8 mouse cellular contexts compared by ENCODE assay signal in the genomic region with DNA sequence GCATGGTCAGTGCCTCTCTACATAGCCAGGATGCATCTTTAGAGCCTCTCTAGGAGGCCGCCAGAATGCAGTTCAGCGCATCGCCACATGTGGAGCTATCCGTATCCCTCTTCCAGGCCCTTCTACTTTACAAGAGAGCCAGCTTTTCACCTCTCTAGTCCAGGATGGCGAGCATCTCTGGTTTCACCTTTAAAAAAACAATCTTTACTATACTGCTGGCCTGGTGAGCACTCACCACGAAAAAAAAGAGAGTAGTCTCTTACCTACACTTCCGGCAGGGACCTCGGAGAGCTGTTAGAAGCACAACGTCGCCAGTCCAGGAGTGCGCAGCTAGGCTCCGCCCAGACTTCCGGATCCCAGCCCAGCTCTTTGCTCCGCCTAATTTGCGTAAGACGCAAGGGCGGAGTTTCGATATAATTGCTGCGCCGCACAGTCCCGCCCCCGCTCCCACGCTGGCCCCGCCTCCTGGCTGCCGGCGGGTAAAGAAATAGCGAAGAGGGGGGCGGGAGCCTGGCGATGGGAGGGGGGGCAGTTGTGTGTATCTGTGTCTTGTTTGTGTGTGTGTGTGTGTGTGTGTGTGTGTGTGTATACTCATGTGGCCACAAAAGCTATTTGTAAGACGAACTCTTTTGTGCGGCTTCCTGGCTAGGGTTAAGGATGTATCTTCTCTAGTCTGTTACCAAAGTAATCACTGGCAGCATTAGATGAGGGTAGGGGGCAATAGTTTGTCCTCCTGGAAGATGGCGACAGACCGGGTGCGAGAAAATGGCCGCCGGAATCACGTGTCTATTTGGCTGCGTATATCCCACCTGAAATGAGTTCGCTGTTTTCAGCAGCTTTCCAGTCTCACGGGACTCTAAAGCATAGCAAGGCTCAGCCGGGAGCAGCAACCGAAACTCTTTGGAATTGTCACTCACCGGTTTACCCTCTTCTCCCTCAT. TPM values are rescaled to one million over a fixed set of nuclear protein-coding genes. Genes with fewer than 3 reads are reported as not detected.
DNase-seq lines count a peak whose midpoint lies in the region; ATAC-seq and TF ChIP-seq lines count a peak whose summit lies in the region.

A gene (minus strand): TSS at position 385 of the 940 bp plus-strand sequence.

- 24% methylated on average over 43 of the region's 43 CpGs for WGBS in kidney, embryonic 14.5 days
- WGBS in limb, embryonic 15.5 days = 23% methylated on average over 43 of the region's 43 CpGs

- TF ChIP-seq CTCF in bone marrow macrophage, adult 2 months (IDR thresholded peaks at IDR 0.05; ENCODE audit: low read depth, low read length) = 0 out of 2 replicates have a peak, but pooled peaks have one; percentile 19
- no peak for TF ChIP-seq CTCF in embryonic fibroblast, embryonic 13.5 days (IDR thresholded peaks at IDR 0.05; ENCODE audit: borderline replicate concordance, insufficient read depth, low read length)

- peaks cover 5% of the 10 kb centered on the region; the same call in 1 of the 2 replicates for H3K36me3 ChIP-seq in kidney, embryonic 14.5 days (ENCODE audit: control insufficient read depth, insufficient read depth, low read length)
- H3K36me3 ChIP-seq in limb, embryonic 15.5 days = 0 out of 2 replicates have a peak, but pooled peaks cover 2% of the 10 kb centered on the region

- H3K4me3 ChIP-seq in bone marrow macrophage, adult 2 months (ENCODE audit: insufficient read depth, low read length) = peak within 1 kb of the TSS; percentile 79
- H3K4me3 ChIP-seq in embryonic fibroblast, embryonic 13.5 days (ENCODE audit: insufficient read depth, low read length) = peak within 1 kb of the TSS; percentile 82
- H3K4me3 ChIP-seq in kidney, embryonic 14.5 days (ENCODE audit: low read length) = peak within 1 kb of the TSS; percentile 46
- H3K4me3 ChIP-seq in limb, embryonic 15.5 days = peak within 1 kb of the TSS; percentile 49

- H3K9me3 ChIP-seq in kidney, embryonic 14.5 days (ENCODE audit: control insufficient read depth, low read length) = no peaks in the 10 kb centered on the region
- no peaks in the 10 kb centered on the region for H3K9me3 ChIP-seq in limb, embryonic 15.5 days

- no peaks in the 10 kb centered on the region for H3K27me3 ChIP-seq in kidney, embryonic 14.5 days (ENCODE audit: control insufficient read depth, insufficient read depth, low read length)
- no peaks in the 10 kb centered on the region for H3K27me3 ChIP-seq in limb, embryonic 15.5 days

- DNase-seq in A20 (ENCODE audit: low read depth, low spot score) = peak; percentile 94
- peak; percentile 90 to 91 for DNase-seq in heart, adult 9 months (ENCODE audit: low spot score in 2 of 2)
- DNase-seq in monocyte, adult 2 months (ENCODE audit: low read depth in 1 of 2, low spot score in 2 of 2) = peak; percentile 65 to 83
- DNase-seq in spleen, postnatal 36 days (ENCODE audit: low spot score in 2 of 2) = peak; percentile 89

- peak within 1 kb of the TSS; percentile 54 for H3K4me2 ChIP-seq in kidney, embryonic 14.5 days (replicated peaks; ENCODE audit: low read depth, low read length)
- peak within 1 kb of the TSS; percentile 44 for H3K4me2 ChIP-seq in limb, embryonic 15.5 days

- no peak within 1 kb of the TSS; the same call in 1 of the 2 replicates for H3K27ac ChIP-seq in bone marrow macrophage, adult 2 months (ENCODE audit: insufficient read depth, low read depth, low read length)
- peak within 1 kb of the TSS; percentile 79 for H3K27ac ChIP-seq in embryonic fibroblast, embryonic 13.5 days (ENCODE audit: insufficient read depth, low read length)
- H3K27ac ChIP-seq in kidney, embryonic 14.5 days (ENCODE audit: low read depth, low read length) = peak within 1 kb of the TSS; percentile 69; the same call in 1 of the 2 replicates
- peak within 1 kb of the TSS; percentile 82 for H3K27ac ChIP-seq in limb, embryonic 15.5 days

- H3K4me1 ChIP-seq in bone marrow macrophage, adult 2 months (ENCODE audit: control insufficient read depth, insufficient read depth, low read length) = 0 out of 2 replicates have a peak, but pooled peaks cover 3% of the 10 kb centered on the region
- H3K4me1 ChIP-seq in embryonic fibroblast, embryonic 13.5 days (ENCODE audit: control insufficient read depth, insufficient read depth, low read length) = no peaks in the 10 kb centered on the region
- H3K4me1 ChIP-seq in kidney, embryonic 14.5 days (ENCODE audit: control insufficient read depth, insufficient read depth, low read length) = no peaks in the 10 kb centered on the region
- H3K4me1 ChIP-seq in limb, embryonic 15.5 days = no peaks in the 10 kb centered on the region

- TF ChIP-seq POLR2A in bone marrow macrophage, adult 2 months (IDR thresholded peaks at IDR 0.05; ENCODE audit: borderline replicate concordance, low read depth, low read length) = no peak
- TF ChIP-seq POLR2A in embryonic fibroblast, embryonic 13.5 days (IDR thresholded peaks at IDR 0.05; ENCODE audit: low read depth, low read length) = peak; percentile 70

- ATAC-seq in kidney, embryonic 14.5 days (ENCODE audit: low FRiP score, low TSS enrichment) = peak; percentile 96
- ATAC-seq in limb, embryonic 15.5 days (ENCODE audit: insufficient number of reproducible peaks, low FRiP score, low TSS enrichment, low read depth) = peak; percentile 98

- H3K9ac ChIP-seq in kidney, embryonic 14.5 days (ENCODE audit: low read depth, low read length) = peak within 1 kb of the TSS; percentile 52
- 0 out of 2 replicates have a peak within 1 kb of the TSS, but pooled peaks have one; percentile 26 for H3K9ac ChIP-seq in limb, embryonic 15.5 days

RNA-seq across cellular contexts. Expression of the gene that starts here (rescaled TPM):
- 11.1 and 11.5 TPM in 2 replicates for polyA plus RNA-seq in bone marrow macrophage, adult 2 months (2012; ENCODE audit: insufficient read depth, insufficient read length, missing spikeins)
- polyA plus RNA-seq in embryonic fibroblast, embryonic 13.5 days (2011; ENCODE audit: insufficient read length, low read depth, missing spikeins) = 55.1 and 58.2 TPM in 2 replicates
- polyA plus RNA-seq in kidney, embryonic 14.5 days (2014; fragmentation: Nextera tagmentation; extraction: Ambion mirVana) = 20.2 and 31.3 TPM in 2 replicates
- 24.3 and 25.8 TPM in 2 replicates for polyA plus RNA-seq in limb, embryonic 15.5 days (2015; fragmentation: Nextera tagmentation; extraction: Ambion mirVana)
